Mouse (Mus musculus): ENCODE results near the gene Cdkn1b.

The Cdkn1b gene

DNA sequence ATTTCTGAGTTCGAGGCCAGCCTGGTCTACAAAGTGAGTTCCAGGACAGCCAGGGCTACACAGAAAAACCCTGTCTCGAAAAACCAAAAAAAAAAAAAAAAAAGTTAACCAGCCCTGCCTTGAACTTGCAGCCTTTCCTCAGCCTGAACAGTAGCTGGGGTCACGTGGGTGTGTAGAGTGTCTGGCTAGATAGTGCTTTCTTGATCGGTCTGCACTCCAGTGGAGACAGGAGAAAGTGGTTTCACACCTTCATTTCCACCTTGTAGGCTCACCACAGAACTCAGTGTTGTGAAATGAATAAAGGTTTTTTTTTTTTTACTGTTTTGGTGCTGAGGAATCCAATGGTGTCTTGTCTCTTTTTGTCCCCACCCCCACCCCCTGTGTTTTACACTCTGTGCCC is 16.8 kb upstream of the Cdkn1b start:
- in situ Hi-C loops (cut with MboI; ENCODE audit: low sequenced_read_pairs) = no loop called here

GRCm38 (mm10) chr6:134903891-134904884 is 16.0 kb upstream of the Cdkn1b start:
- in situ Hi-C loops (cut with MboI; ENCODE audit: low sequenced_read_pairs) = no loop called here

GRCm38 (mm10) chr6:134905811-134906210 is 14.4 kb upstream of the Cdkn1b start:
- in situ Hi-C loops (cut with MboI; ENCODE audit: low sequenced_read_pairs) = no loop called here

- in situ Hi-C loops (cut with MboI; ENCODE audit: low sequenced_read_pairs) = no loop called here
Observed at GRCm38 (mm10) chr6:134914523-134914922, 5.7 kb upstream of the Cdkn1b start.

GRCm38 (mm10) chr6:134916641-134917040 is 3.6 kb upstream of the Cdkn1b start:
- in situ Hi-C loops (cut with MboI; ENCODE audit: low sequenced_read_pairs) = no loop called here

DNA sequence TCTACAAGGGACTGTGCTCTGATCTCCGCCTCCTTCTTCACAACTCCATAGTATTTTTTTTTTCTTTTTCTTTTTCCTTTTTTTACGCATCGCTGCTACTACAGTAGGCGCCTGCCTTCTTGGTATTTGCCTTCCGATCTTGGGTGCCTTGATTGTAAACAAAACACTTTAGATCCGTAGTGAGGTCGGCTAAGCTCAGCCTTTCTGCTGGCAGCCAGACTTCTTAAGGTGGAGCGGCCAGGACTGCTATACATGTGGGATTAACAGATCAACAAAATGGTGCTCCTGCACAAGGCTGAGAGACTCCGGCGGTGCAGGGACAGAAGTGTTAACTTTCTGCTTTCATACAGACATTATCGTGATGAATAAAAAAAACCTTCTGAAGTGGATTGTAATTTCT is 3.1 kb upstream of the Cdkn1b start:
- in situ Hi-C loops (cut with MboI; ENCODE audit: low sequenced_read_pairs) = no loop called here

DNA sequence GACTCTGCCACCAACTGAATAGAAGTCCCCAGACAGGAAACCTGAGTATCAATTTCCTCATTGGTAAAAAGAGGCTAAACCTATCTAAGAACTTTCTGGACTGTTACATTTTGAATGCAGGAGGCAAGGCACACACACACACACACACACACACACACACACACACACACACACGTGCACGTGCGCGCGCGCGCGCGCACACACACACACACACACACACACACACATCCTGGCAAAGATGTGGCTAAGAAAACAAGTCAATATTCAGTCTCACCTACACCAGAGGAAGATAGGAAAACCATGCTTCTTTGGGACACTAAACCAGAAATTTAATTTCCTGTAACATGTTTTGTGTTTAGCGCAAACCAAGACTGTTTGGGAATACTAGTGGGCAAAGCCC is 1.4 kb upstream of the Cdkn1b start:
- in situ Hi-C loops (cut with MboI; ENCODE audit: low sequenced_read_pairs) = no loop called here

GRCm38 (mm10) chr6:134919511-134920189 is 551 bp upstream of the Cdkn1b start:
- in situ Hi-C loops (cut with MboI; ENCODE audit: low sequenced_read_pairs) = no loop called here

GRCm38 (mm10) chr6:134921014-134921694 is 953 bp downstream of the Cdkn1b start:
- in situ Hi-C loops (cut with MboI; ENCODE audit: low sequenced_read_pairs) = no loop called here

DNA sequence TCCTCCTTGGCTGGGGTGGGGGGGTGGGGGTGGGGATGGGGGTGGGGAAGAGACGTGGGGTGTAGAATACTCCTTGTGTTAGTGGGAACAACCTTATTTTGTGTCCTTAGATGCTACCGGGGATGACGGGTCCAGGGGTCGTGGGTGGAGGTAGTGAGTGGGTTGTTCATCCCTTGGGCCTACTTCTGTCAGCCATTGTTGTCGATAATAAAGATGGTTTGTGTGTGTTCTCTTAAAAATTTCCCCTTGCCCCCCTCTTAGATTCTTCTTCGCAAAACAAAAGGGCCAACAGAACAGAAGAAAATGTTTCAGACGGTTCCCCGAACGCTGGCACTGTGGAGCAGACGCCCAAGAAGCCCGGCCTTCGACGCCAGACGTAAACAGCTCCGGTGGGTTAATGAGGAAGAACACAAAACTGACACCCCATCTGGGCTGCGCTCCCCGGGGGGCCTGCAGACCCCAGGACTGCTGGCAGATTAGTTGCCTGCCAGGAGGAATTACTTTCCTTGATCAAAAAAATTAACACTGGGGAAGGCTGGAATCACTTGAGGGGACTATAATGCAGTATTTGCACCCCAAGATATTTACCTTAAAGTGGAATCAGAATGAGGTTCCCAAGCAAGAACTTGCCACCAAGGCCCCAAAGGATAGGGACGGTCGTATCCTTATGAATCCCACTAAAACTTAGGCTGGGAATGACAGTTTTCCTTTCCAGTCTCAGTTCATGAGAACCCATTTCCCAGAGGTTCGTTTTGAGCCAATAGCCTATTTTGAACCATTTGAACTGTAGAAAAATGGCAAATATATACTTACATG is 1.7 kb downstream of the Cdkn1b start:
- in situ Hi-C loops (cut with MboI; ENCODE audit: low sequenced_read_pairs) = no loop called here

DNA sequence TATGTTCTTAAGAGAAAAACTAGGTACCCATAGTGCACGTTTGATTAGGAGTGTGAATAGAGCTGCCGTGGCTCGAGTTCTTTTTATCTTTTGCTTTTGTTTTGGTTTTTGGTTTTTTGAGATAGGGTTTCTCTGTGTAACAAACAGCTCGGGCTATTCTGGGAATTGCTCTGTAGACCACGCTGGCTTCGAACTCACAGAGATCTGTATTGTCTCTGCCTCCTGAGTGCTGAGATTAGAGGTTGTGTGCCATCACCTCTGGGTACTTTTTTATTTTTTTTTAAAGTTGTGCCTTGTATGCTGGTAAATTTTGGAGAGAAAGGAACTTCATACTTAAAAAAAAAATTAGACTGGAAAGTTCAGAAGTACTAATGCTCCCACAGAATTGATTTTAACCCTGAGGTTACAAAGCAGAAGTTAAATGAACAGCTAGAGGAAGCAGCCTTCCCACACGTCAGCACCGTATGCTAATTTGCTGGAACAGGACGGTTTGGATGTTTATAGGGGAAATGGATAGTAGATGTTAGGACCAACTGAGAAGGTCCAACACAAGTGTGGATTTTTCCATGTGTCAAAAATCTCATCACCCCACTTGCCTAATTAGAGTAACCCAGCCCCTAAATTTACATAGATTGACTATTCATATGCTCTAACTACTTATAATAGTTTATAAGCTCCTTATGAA is 2.5 kb downstream of the Cdkn1b start:
- in situ Hi-C loops (cut with MboI; ENCODE audit: low sequenced_read_pairs) = no loop called here

DNA sequence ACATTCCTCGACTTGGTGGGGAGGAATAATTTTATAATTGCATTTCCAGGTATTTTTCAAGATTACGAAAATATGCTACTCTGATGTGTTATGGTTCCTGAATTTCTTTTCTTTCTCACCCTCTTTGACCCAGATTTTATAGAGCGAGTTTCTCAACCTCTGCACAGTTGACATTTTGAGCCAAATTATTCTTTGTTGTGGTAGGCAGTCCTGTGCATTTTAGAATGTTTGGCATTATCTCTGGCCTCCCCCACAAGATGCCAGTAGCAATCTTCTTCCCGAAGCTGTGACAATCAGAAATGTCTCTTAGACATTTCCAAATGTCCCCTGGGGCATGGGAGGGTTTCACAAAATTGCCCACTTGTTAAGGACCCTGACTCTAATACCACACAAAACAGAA is 3.5 kb downstream of the Cdkn1b start:
- in situ Hi-C loops (cut with MboI; ENCODE audit: low sequenced_read_pairs) = no loop called here

DNA sequence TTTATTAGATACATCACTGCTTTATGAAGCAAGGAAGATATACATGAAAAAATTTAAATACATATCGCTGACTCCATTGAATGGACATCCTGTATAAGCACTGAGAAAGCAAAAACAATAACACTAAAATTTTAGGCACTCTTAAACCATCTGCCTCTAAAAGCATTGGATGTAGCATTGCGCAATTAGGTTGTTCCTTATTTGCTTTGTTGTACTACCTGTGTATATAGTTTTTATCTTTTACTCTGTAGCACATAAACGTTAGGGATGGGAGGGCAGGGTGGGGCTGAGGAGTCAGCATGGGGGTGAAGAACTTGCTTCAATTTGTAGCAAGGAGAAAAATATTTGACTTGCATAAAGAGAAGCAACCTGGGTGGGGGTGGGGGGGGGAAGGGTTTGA is 4.1 kb downstream of the Cdkn1b start:
- in situ Hi-C loops (cut with MboI; ENCODE audit: low sequenced_read_pairs) = no loop called here

GRCm38 (mm10) chr6:134925673-134926337 is 5.6 kb downstream of the Cdkn1b start:
- in situ Hi-C loops (cut with MboI; ENCODE audit: low sequenced_read_pairs) = no loop called here

GRCm38 (mm10) chr6:134926338-134926705 is 6.1 kb downstream of the Cdkn1b start:
- in situ Hi-C loops (cut with MboI; ENCODE audit: low sequenced_read_pairs) = no loop called here

GRCm38 (mm10) chr6:134926803-134927594 is 6.8 kb downstream of the Cdkn1b start:
- in situ Hi-C loops (cut with MboI; ENCODE audit: low sequenced_read_pairs) = no loop called here

GRCm38 (mm10) chr6:134927595-134928095 is 7.4 kb downstream of the Cdkn1b start:
- in situ Hi-C loops (cut with MboI; ENCODE audit: low sequenced_read_pairs) = no loop called here

- in situ Hi-C loops (cut with MboI; ENCODE audit: low sequenced_read_pairs) = no loop called here
Observed at GRCm38 (mm10) chr6:134928096-134928888, 8.1 kb downstream of the Cdkn1b start.

Measured in CH12F3 (cell line).